Mouse (Mus musculus): ENCODE results near the gene 4930578C19Rik. TPM values are rescaled to one million over a fixed set of nuclear protein-coding genes. Genes with fewer than 3 reads are reported as not detected.

4930578C19Rik gene
- polyA plus RNA-seq (2015; fragmentation: Nextera tagmentation; extraction: Ambion mirVana) = 0.20 and 0.37 TPM in 2 replicates

GRCm38 (mm10) chrX:18461198-18461601 lies at the start of gene 4930578C19Rik:
Gene 4930578C19Rik (minus strand): TSS chrX:18461397.
- Histone ChIP-seq H3K9me3 (no peaks in the 10 kb centered on the region; the same call in 1 of the 2 replicates), H3K27ac (replicated peaks) (no peak within 1 kb of the TSS), H3K4me1 (no peaks in the 10 kb centered on the region), H3K9ac (no peak within 1 kb of the TSS), H3K36me3 (no peaks in the 10 kb centered on the region), H3K4me3 (no peak within 1 kb of the TSS), H3K4me2 (no peak within 1 kb of the TSS), H3K27me3 (replicated peaks) (no peaks in the 10 kb centered on the region)
- ATAC-seq (ENCODE audit: extremely low read depth, insufficient number of reproducible peaks, low FRiP score, low TSS enrichment) = no peak
- WGBS = 65% methylated on average over 8 of the region's 8 CpGs

GRCm38 (mm10) chrX:18467690-18468089 lies 6.5 kb upstream of the 4930578C19Rik start:
- Histone ChIP-seq H3K36me3 (no peaks in the 10 kb centered on the region), H3K9me3 (no peaks in the 10 kb centered on the region), H3K9ac (no peak overlapping the region), H3K27me3 (replicated peaks) (no peaks in the 10 kb centered on the region), H3K4me2 (no peak overlapping the region), H3K4me1 (no peaks in the 10 kb centered on the region), H3K27ac (replicated peaks) (no peak overlapping the region), H3K4me3 (no peak overlapping the region)
- no peak for ATAC-seq (ENCODE audit: extremely low read depth, insufficient number of reproducible peaks, low FRiP score, low TSS enrichment)
- WGBS = 33% methylated on average over 1 of the region's 1 CpGs

- H3K27me3 ChIP-seq (replicated peaks) = no peaks in the 10 kb centered on the region
- H3K27ac ChIP-seq (replicated peaks) = no peak overlapping the region
- 67% methylated on average over 1 of the region's 1 CpGs for WGBS
- H3K36me3 ChIP-seq = no peaks in the 10 kb centered on the region
- no peak overlapping the region for H3K4me3 ChIP-seq
- ATAC-seq (ENCODE audit: extremely low read depth, insufficient number of reproducible peaks, low FRiP score, low TSS enrichment) = no peak
- H3K4me2 ChIP-seq = no peak overlapping the region
- H3K9ac ChIP-seq = no peak overlapping the region
- H3K4me1 ChIP-seq = no peaks in the 10 kb centered on the region
- H3K9me3 ChIP-seq = no peaks in the 10 kb centered on the region; the same call in 1 of the 2 replicates
These were observed 1.7 kb upstream of the 4930578C19Rik start for GRCm38 (mm10) chrX:18462879-18463278.

GRCm38 (mm10) chrX:18451559-18451958 lies 9.6 kb downstream of the 4930578C19Rik start:
- Histone ChIP-seq H3K4me3 (no peak overlapping the region), H3K4me2 (no peak overlapping the region), H3K36me3 (no peaks in the 10 kb centered on the region), H3K27ac (replicated peaks) (no peak overlapping the region), H3K27me3 (replicated peaks) (no peaks in the 10 kb centered on the region), H3K9me3 (no peaks in the 10 kb centered on the region), H3K4me1 (no peaks in the 10 kb centered on the region), H3K9ac (no peak overlapping the region)
- 25% methylated on average over 1 of the region's 1 CpGs for WGBS
- ATAC-seq (ENCODE audit: extremely low read depth, insufficient number of reproducible peaks, low FRiP score, low TSS enrichment) = no peak

- no peak overlapping the region for H3K9ac ChIP-seq
- no peaks in the 10 kb centered on the region for H3K36me3 ChIP-seq
- no peak for ATAC-seq (ENCODE audit: extremely low read depth, insufficient number of reproducible peaks, low FRiP score, low TSS enrichment)
- H3K4me1 ChIP-seq = no peaks in the 10 kb centered on the region
- no peaks in the 10 kb centered on the region for H3K27me3 ChIP-seq (replicated peaks)
- H3K4me3 ChIP-seq = no peak overlapping the region
- H3K4me2 ChIP-seq = no peak overlapping the region
- 19% methylated on average over 5 of the region's 5 CpGs for WGBS
- no peaks in the 10 kb centered on the region for H3K9me3 ChIP-seq
- H3K27ac ChIP-seq (replicated peaks) = no peak overlapping the region
These were observed 19.1 kb downstream of the 4930578C19Rik start for GRCm38 (mm10) chrX:18442066-18442465.

GRCm38 (mm10) chrX:18425451-18425850 lies 35.7 kb downstream of the 4930578C19Rik start:
- H3K27ac ChIP-seq (replicated peaks) = no peak overlapping the region
- ATAC-seq (ENCODE audit: extremely low read depth, insufficient number of reproducible peaks, low FRiP score, low TSS enrichment) = no peak
- no peak overlapping the region for H3K4me2 ChIP-seq
- no peaks in the 10 kb centered on the region for H3K4me1 ChIP-seq
- H3K4me3 ChIP-seq = no peak overlapping the region
- WGBS = 70% methylated on average over 3 of the region's 3 CpGs
- no peak overlapping the region for H3K9ac ChIP-seq
- H3K27me3 ChIP-seq (replicated peaks) = no peaks in the 10 kb centered on the region
- H3K36me3 ChIP-seq = no peaks in the 10 kb centered on the region
- H3K9me3 ChIP-seq = 0 out of 2 replicates have a peak, but pooled peaks cover 5% of the 10 kb centered on the region

- H3K27ac ChIP-seq (replicated peaks) = no peak overlapping the region
- H3K4me1 ChIP-seq = no peaks in the 10 kb centered on the region
- H3K27me3 ChIP-seq (replicated peaks) = no peaks in the 10 kb centered on the region
- WGBS = 81% methylated on average over 4 of the region's 4 CpGs
- 0 out of 2 replicates have a peak, but pooled peaks cover 2% of the 10 kb centered on the region for H3K9me3 ChIP-seq
- ATAC-seq (ENCODE audit: extremely low read depth, insufficient number of reproducible peaks, low FRiP score, low TSS enrichment) = no peak
- no peak overlapping the region for H3K4me3 ChIP-seq
- no peak overlapping the region for H3K4me2 ChIP-seq
- H3K9ac ChIP-seq = no peak overlapping the region
- H3K36me3 ChIP-seq = no peaks in the 10 kb centered on the region
These were observed 38.0 kb downstream of the 4930578C19Rik start for GRCm38 (mm10) chrX:18423206-18423605.

GRCm38 (mm10) chrX:18420161-18420784 lies 40.9 kb downstream of the 4930578C19Rik start:
- 85% methylated on average over 4 of the region's 4 CpGs for WGBS
- H3K36me3 ChIP-seq = no peaks in the 10 kb centered on the region
- H3K9ac ChIP-seq = no peak overlapping the region
- no peaks in the 10 kb centered on the region for H3K27me3 ChIP-seq (replicated peaks)
- H3K4me3 ChIP-seq = no peak overlapping the region
- H3K27ac ChIP-seq (replicated peaks) = no peak overlapping the region
- H3K9me3 ChIP-seq = no peaks in the 10 kb centered on the region
- ATAC-seq (ENCODE audit: extremely low read depth, insufficient number of reproducible peaks, low FRiP score, low TSS enrichment) = no peak
- H3K4me1 ChIP-seq = no peaks in the 10 kb centered on the region
- H3K4me2 ChIP-seq = no peak overlapping the region

GRCm38 (mm10) chrX:18418977-18419376 lies 42.2 kb downstream of the 4930578C19Rik start:
- no peaks in the 10 kb centered on the region for H3K4me1 ChIP-seq
- no peak overlapping the region for H3K4me3 ChIP-seq
- H3K27ac ChIP-seq (replicated peaks) = no peak overlapping the region
- 35% methylated on average over 1 of the region's 1 CpGs for WGBS
- no peak for ATAC-seq (ENCODE audit: extremely low read depth, insufficient number of reproducible peaks, low FRiP score, low TSS enrichment)
- no peaks in the 10 kb centered on the region for H3K27me3 ChIP-seq (replicated peaks)
- no peaks in the 10 kb centered on the region for H3K36me3 ChIP-seq
- H3K9ac ChIP-seq = no peak overlapping the region
- no peaks in the 10 kb centered on the region for H3K9me3 ChIP-seq
- no peak overlapping the region for H3K4me2 ChIP-seq

- ATAC-seq (ENCODE audit: extremely low read depth, insufficient number of reproducible peaks, low FRiP score, low TSS enrichment) = no peak
- Histone ChIP-seq H3K36me3 (no peaks in the 10 kb centered on the region), H3K4me2 (no peak overlapping the region), H3K4me1 (no peaks in the 10 kb centered on the region), H3K9me3 (no peaks in the 10 kb centered on the region), H3K27me3 (replicated peaks) (no peaks in the 10 kb centered on the region), H3K4me3 (no peak overlapping the region), H3K27ac (replicated peaks) (no peak overlapping the region), H3K9ac (no peak overlapping the region)
- WGBS = 80% methylated on average over 2 of the region's 2 CpGs
These were observed 46.6 kb downstream of the 4930578C19Rik start for GRCm38 (mm10) chrX:18414560-18414959.

- no peak overlapping the region for H3K4me3 ChIP-seq
- H3K27me3 ChIP-seq (replicated peaks) = no peaks in the 10 kb centered on the region
- no peaks in the 10 kb centered on the region for H3K36me3 ChIP-seq
- no peaks in the 10 kb centered on the region for H3K9me3 ChIP-seq
- no peak for ATAC-seq (ENCODE audit: extremely low read depth, insufficient number of reproducible peaks, low FRiP score, low TSS enrichment)
- H3K27ac ChIP-seq (replicated peaks) = no peak overlapping the region
- H3K4me2 ChIP-seq = no peak overlapping the region
- H3K4me1 ChIP-seq = no peaks in the 10 kb centered on the region
- 74% methylated on average over 10 of the region's 10 CpGs for WGBS
- H3K9ac ChIP-seq = no peak overlapping the region
These were observed 49.9 kb downstream of the 4930578C19Rik start for GRCm38 (mm10) chrX:18411071-18411840.

All from heart, embryonic 13.5 days (tissue).